Mouse (Mus musculus) thymus, adult 2 months (tissue): Measurements from ENCODE around the gene Dapk2.

Experiments used
- CTCF ChIP-seq: fragments of 200-500 bp; IDR thresholded peaks from 2 replicates; pipeline ENCODE4 v1.5.1; 2012; ENCODE audit warnings: mild to moderate bottlenecking, control low read depth, low read length, moderate library complexity, borderline replicate concordance; ENCODE audit not compliant: control insufficient read depth, poor library complexity, insufficient read depth; ENCODE audit errors: extremely low read depth
- POLR2A ChIP-seq: fragments of 200-500 bp; IDR thresholded peaks from 2 replicates; pipeline ENCODE4 v1.6.1; 2012; ENCODE audit warnings: mild to moderate bottlenecking, low read length, control low read depth, moderate library complexity; ENCODE audit not compliant: control insufficient read depth, poor library complexity, insufficient read depth; ENCODE audit errors: extremely low read depth

DNA sequence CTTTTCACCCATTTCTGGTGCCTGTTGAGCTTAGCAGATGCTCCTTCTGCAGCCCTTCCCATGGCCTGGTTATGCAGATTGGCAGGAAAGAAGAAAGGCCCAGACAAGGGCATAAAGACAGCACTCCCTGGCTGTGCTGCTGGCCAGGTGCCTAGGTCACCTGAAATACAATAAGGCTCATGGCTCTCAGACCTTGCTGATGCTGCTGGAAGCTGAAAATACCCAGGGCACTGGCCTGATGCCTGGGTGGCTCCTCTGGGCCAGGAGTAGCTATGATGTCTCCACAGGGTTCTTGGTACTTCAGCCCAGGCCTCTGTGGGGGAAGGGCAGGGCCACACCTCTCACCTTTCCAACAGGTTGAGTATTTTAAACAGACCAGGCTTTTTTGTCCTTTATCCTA lies 121.6 kb downstream of the Dapk2 start:
- TF ChIP-seq POLR2A: no peak
- TF ChIP-seq CTCF: no peak
